Mouse (Mus musculus) hematopoietic stem cell, adult 5-6 weeks (primary cell): ENCODE results near the gene Zdhhc5. TPM values are rescaled to one million over a fixed set of nuclear protein-coding genes. Genes with fewer than 3 reads are reported as not detected.

Experiments
- total RNA-seq: library from RNA; stranded (forward); fragments of 172-1452, 232-1000 nt; gene quantifications from 2 replicates; pipeline ENCODE4 v1.2.3, GENCODE M21; 2017

Gene Zdhhc5
- total RNA-seq, 1 experiment from 2014 or later, result 33.2 TPM

Other genes starting within 250 kb of the Zdhhc5 start
- gene Tfpi, start 238.4 kb downstream of the Zdhhc5 start, total RNA-seq, result 44.3 and 63.1 TPM in 2 replicates
- gene Ctnnd1, start 64.4 kb downstream of the Zdhhc5 start, total RNA-seq, result 24.5 and 32.2 TPM in 2 replicates
- 0.13 TPM in 1 of 2 replicates, not detected in the other for gene Btbd18, start 56.1 kb downstream of the Zdhhc5 start, total RNA-seq
- gene Selenoh, start 44.4 kb downstream of the Zdhhc5 start, total RNA-seq, result 81.5 and 84.4 TPM in 2 replicates
- gene Gm28635, start 37.1 kb downstream of the Zdhhc5 start, total RNA-seq, result not detected in 2 replicates
- gene Med19, start 36.8 kb downstream of the Zdhhc5 start, total RNA-seq, result 25.0 and 28.6 TPM in 2 replicates
- gene Tmx2, start 36.0 kb downstream of the Zdhhc5 start, total RNA-seq, result 48.9 and 55.8 TPM in 2 replicates
- gene Clp1, start 12.2 kb upstream of the Zdhhc5 start, total RNA-seq, result 37.4 and 38.4 TPM in 2 replicates
- 0.25 and 0.50 TPM in 2 replicates for gene Ypel4, start 18.9 kb upstream of the Zdhhc5 start, total RNA-seq
- 2.0 TPM in 1 of 2 replicates, not detected in the other for gene Gm19426, start 28.5 kb upstream of the Zdhhc5 start, total RNA-seq
- gene Serping1, start 60.3 kb upstream of the Zdhhc5 start, total RNA-seq, result 0.63 TPM in 1 of 2 replicates, not detected in the other
- 39.4 and 43.4 TPM in 2 replicates for gene Ube2l6, start 83.6 kb upstream of the Zdhhc5 start, total RNA-seq
- gene Smtnl1, start 107.5 kb upstream of the Zdhhc5 start, total RNA-seq, result 1.1 TPM in 2 replicates
- 20.7 and 27.7 TPM in 2 replicates for gene Timm10, start 111.8 kb upstream of the Zdhhc5 start, total RNA-seq
- gene Slc43a1, start 123.7 kb upstream of the Zdhhc5 start, total RNA-seq, result 16.4 and 23.5 TPM in 2 replicates
- gene Rtn4rl2, start 171.5 kb upstream of the Zdhhc5 start, total RNA-seq, result not detected in 2 replicates
- gene Slc43a3, start 221.4 kb upstream of the Zdhhc5 start, total RNA-seq, result 58.4 and 73.4 TPM in 2 replicates